Mouse (Mus musculus) cerebellum, adult 18-20 months (tissue): ENCODE results near the gene Fmnl2.
A peak's percentile ranks its signal among the peaks of the same experiment; 100 is the strongest.

ENCODE experiments used
- DNase-seq, 2 experiments: peaks; one replicate each; pipeline ENCODE4 v3.0.0; 2021

The Fmnl2 gene

DNA sequence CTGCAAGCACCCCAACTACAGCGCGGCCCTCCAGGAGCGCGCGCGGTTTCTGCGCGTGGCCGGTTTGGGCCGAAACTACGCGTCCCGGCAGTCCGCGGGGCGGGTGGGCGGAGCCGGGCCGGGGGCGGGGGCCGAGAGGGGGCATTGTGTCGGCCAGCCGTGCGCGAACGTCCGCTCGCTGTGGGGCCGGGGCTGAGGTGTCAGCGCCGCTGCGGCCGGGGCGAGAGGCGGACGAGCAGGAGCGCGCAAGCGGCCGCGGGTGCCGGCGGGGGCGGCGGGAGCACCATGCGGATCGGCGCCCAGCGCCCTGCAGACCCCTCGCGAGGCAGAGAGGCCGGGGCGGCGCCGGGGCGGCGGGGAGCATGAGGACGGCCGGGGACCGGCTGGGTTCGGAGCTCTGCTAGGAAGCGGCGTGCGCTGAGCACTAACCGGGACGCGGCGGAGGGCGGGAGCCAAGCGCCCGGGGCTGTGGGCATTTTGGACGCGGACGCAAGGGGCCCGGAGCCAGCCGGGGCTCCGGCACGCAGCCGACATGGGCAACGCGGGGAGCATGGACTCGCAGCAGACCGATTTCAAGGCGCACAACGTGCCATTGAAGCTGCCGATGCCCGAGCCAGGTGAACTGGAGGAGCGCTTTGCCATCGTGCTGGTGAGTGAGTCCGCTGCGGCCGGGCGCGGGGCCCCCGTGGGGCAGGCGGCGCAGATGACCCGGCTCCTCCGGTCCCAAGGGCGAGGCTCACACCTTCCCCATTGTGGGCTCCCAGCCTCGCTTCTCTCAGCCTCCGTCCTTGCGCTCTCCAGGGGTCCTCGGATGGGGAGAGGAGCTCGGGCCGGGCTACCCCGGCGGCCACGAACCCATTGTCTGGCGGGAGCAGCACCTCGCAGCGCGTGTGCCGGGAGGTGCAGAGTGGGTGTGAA lies at the start of gene Fmnl2:
Fmnl2 (plus strand) TSS at position 250 of the 918 bp plus-strand sequence.
- peak; percentile 82 to 87 for DNase-seq

- DNase-seq: no peak
These were observed 47.7 kb upstream of the Fmnl2 start for GRCm38 (mm10) chr2:52809988-52810387.

DNA sequence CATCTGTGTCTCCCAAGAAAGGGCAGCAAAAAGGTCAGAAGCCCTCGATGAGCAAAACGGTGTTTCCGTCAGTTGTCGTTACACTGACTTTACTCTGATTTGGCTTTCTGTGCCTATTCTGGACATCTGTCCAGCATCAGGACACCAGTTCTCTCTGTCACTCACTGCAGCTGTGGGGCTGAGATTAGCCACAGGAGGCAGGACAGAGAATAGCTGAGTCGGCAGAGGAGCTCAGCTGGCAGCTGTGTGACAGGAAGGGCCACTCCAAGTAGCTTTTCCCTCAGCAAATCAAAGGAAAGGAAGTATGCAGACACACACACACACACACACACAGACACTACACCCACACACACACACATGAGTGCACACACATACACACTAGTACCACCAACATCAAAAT lies 46.0 kb upstream of the Fmnl2 start:
- no peak for DNase-seq

DNA sequence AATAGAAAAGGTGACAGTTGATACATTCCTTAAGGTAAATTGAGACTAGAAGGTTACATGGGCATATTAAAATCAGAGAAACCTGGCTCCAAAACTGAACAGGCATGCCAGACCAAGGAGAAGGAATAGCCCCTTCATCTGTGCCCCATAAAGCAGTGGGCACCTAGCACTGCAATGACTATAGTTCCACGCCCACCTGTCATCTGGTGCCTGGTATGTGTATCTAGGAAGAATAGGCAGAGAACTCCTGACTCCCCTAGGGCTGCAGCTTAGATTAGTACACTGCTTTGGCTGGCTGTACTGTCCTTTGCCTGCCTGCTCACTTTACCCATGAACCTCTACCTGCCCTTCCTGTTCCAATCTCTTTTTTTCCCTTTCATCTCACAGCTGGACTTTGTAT lies 40.3 kb upstream of the Fmnl2 start:
- DNase-seq: no peak

DNA sequence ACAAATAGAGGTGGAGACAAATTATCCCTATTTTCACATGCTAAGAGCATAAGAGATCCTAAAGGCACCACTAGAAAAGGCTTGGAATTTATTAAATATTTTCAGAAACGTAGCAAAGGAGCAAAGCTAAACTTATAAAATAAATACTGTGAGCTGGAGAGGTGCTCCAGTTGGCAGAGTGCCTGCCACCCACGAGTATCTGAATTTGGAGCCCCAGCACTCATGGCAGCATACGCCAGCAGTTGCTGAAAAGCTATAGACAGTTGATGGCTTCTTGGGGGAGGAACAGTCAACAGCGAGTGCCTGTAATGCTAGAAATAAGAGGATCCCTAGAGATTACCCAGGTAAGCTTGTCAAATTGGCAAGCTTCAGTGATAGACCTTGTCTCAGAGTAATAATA lies 38.7 kb upstream of the Fmnl2 start:
- DNase-seq: no peak

DNA sequence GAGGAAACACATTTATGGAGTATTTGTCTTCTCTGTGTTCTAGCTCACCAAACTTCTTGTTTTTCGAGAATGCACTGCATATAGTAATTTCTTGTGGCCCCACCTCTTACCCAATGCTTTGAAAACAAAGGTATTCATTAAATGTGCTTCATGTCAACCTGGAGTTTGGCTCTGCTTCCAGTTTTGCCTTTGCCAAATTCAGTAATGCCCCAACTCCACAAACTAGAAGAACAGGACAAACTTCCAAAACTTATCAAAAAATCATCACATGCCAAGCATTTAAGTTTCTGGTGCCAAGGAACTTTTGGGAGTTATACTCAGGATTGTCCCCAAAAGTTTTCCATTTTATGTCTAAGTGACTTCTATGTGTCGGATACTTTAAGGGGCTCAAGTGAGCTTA lies 35.4 kb upstream of the Fmnl2 start:
- DNase-seq: no peak

GRCm38 (mm10) chr2:52828077-52828476 lies 29.6 kb upstream of the Fmnl2 start:
- DNase-seq: no peak

DNA sequence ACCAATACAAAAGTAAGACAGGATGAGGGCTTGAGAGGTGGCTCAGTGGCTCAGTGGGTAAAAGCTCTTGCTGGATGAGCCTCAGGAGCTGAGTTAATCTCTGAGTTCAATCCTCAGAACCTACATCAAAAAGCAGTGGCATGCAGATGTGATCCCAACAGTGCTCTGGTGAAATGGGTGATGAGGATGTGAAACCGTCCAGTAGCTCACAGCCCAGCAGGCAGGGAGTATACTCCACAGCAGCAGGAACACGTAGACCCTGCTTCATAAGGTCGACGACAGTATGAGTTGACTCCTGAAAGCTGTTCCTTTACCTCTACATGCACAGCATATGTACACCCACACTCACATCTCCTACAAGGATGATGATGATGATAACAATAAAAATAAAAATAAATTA lies 27.1 kb upstream of the Fmnl2 start:
- no peak for DNase-seq

- no peak for DNase-seq
These were observed 26.1 kb upstream of the Fmnl2 start for GRCm38 (mm10) chr2:52831585-52831984.

- DNase-seq: no peak
These were observed 21.9 kb upstream of the Fmnl2 start for GRCm38 (mm10) chr2:52835726-52836125.

GRCm38 (mm10) chr2:52839074-52839473 lies 18.6 kb upstream of the Fmnl2 start:
- DNase-seq: no peak

DNA sequence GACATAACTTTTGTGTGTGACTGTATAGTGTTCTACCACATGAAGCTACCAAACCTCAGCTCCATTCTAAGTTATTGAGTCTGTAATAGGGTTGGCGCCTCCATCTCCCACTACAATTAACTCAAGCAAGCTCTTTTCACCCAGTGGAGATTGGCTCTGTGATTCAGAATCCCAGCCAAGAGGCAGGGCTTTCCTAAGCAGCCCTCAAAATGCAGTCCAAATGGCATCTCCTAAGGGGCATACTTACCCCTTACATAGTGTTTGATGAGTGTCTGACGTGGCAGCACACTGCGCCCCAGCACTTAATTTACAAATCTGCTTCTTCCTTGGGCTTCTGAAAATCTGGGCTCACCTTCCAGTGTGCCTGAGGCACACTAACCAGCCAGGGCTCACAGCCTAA lies 17.8 kb upstream of the Fmnl2 start:
- no peak for DNase-seq

GRCm38 (mm10) chr2:52843861-52844260 lies 13.8 kb upstream of the Fmnl2 start:
- DNase-seq: no peak

DNA sequence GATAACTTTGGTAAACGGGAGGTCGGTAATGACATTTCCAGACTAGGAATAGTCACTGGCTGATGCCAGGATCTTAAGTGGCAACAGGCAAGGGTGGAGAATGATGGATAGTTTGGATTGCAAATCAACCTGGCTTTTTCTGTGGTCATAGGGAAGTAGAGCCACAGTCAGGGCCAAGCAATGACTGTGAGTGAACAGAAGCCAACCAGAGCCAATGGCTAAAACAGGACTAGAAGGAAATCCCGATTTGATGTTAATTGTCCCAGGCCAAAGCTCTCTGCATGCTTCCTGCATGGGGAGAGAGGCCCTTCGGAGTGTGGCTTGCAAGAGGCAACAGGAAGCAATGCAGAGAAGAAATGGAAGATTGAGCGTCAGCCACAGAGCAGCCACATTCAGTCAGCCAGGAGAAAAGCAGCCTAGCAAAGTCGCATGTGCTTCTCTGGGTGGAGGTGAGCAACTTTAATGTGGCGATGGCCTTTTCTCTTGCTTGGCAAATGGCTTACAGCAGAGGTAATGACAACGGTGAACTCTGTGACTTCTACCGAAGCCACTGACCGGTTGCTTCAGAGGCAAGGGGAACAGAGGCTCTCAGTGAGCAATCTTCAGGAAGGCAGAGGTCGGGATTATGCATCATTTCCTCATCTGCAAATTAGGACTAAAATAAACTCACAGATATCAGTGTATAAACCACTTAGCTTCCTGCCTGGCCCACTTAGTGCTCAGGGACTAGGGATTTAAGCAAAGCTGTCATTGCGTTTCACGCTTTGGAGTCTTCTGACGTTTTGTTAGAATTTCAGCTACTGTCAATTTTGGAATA lies 12.5 kb upstream of the Fmnl2 start:
- no peak for DNase-seq

- no peak for DNase-seq
These were observed 11.2 kb upstream of the Fmnl2 start for GRCm38 (mm10) chr2:52846506-52846905.

DNA sequence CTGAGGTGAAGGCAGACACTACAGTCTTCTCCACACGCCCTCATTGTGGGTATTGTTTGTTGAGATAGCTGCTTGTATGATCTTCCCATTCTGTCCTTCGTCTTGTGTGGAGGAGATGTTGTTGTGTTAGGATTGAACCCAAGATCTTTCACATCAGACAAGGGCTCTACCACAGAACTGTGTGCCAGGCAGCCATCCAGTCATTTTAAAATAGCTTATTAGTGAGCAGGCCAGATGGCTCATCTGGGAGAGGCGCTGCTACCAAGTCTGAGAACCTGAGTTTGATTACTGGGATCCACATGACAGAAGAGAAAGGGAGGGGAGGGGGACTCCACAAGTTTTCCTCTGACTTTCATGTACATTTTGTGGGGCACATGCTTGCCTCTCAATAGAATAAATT lies 8.6 kb upstream of the Fmnl2 start:
- no peak for DNase-seq

DNA sequence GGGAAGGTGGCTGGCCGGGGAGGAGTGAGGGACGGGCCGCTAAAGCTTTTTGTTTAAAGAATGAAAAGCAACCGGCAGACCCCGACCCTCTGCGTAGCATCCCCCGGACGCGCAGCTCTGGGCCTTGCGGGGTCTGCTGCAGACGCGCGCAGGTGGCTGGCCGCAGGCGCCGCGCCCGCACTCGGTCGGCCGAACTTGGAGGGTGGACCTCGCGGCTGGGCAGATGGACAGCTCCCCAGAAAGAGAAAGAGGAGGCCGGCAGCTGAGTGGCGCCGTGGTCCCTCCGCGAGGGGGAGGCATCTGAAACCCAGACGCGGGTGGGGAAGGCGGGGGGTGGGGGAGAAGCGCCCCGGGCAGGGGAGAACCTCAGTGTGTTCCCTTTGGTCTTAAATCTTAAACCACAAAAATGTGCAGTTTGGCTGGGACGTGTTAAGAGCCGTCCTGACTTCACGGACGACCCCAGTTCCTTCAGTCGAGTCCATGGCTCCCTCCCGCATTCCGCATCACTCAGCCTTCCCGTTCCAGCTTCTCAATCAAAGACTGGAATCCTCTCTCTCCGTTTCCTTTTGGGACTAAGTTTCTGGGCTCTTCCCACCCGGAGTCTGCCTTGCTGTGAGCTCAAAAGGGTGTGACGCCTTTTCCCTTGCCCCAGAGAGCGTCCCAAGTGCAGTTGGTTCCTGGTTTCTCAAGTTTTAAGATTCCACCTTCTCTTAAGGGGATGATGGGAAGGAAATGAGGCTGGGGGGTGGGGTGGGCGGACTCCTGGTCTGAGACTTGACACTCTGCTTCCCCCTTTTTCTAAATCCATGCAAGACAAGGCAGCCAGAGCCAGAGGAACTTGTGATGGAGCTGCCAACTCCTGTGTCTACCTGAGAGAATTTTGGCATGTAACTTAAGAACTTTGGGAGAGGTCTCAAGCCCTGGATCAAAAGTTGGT lies 1.1 kb downstream of the Fmnl2 start:
- DNase-seq: peak; percentile 71 to 72

- peak; percentile 16 to 28 for DNase-seq
These were observed 1.8 kb downstream of the Fmnl2 start for GRCm38 (mm10) chr2:52859466-52859840.

DNA sequence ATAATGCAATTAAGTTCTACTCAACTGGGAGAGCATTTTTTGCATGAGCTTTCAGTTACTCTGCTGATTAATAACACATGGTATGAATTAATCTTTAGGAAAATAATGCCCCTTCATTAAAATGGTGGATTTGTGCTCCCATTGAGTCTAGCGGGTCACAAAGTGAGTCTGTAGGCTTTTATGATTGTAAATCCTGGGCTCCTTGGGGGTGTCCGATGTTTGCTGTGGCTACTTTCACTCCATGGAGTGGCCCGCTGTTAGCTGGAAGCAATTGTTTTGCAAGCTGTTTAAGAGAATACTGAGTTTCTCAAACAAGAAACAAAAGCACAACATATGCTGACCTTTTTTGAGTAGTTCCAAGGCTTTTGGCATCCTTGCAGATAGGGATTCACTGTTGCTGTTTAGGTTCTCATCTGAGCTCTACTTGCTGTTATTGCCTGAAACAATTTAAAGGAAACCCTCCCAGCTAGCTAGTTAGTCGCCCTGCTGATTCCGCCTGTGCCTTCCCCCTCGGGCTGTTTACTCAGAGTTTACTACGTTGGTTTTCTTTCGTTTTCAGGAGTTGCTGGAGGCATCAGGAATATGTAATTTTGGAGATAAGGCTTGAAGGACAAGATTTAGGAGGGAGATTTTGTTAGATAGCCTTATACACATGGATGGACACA lies 2.6 kb downstream of the Fmnl2 start:
- peak in 1 of 2 experiments; percentile 15 for DNase-seq

GRCm38 (mm10) chr2:52862046-52862759 lies 4.5 kb downstream of the Fmnl2 start:
- DNase-seq: peak; percentile 25 to 29

DNA sequence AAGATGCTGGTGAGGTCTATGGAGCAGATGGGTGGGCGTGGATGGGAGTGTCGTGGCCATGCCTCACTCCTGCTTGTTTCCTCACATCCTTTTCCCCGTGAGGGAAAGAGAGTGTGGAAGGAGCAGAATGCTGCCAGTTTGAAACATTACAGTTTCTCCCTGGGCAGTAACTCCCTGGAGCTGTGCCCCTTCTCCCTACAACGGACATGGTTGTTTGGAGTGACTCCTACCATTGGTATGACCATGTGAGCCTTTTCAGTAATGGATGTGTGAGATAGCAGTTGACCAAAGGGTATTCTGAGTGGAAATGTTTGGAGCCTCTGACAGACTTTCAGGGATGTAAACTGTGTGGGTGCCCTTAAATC lies 5.1 kb downstream of the Fmnl2 start:
- DNase-seq: no peak

DNA sequence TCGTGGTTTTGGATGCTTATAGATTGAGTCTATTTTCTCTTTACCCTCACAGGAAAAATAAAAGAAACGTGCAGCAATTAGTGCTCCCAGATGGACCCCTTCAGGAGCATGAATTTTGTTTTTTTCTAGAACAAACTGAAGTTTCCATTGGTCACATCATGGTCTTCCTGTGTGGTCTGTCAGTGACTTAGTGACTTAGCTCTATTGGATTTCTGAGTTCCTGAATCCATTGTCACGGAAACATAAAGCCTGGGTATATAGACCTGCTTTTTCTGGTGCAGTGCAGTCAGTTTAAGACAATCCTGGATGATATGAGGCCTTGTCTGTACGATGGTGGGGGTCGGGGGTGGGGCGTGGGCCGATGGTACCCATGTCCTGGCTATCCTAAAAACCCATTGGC lies 7.0 kb downstream of the Fmnl2 start:
- no peak for DNase-seq
